Mouse (Mus musculus): ENCODE data around the gene Nrf1.

DNA sequence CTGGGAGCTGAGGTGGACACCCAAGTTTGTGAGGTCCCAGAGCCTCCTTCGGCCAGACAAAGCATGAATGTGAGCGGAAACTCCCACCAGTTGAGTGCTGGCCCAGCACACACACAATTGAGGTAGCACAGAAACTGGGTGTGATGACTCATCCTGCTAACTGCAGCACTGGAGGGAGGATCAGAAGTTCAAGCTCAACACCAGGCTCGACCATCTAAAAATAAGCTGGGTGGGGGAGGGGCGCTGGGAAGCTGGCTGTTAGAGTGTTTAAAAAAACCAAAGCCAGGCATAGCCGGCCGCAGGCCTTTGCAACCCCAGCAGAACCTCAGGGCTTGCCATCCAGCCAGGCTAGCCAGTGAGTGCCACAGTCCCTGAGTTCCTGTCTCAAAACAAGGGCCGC, 114.3 kb downstream of the Nrf1 start:
- no peak for TF ChIP-seq GATA1 (IDR thresholded peaks at IDR 0.05; ENCODE audit: low read length)
- no peak for TF ChIP-seq TAL1 (IDR thresholded peaks at IDR 0.05; ENCODE audit: low read length)

All from erythroblast, embryonic 14.5 days (primary cell).